Mouse (Mus musculus) ES-E14 (cell line): ENCODE measurements at regions not wholly inside any gene's neighbourhood (a gene's known extent, or its start where the extent isn't known, plus 50 kb on each side); places are given as distances from the start of the nearest gene placed in this dataset.
A peak's percentile ranks its signal among the peaks of the same experiment; 100 is the strongest.

Experiments used
- DNase-seq: peaks from one replicate; pipeline ENCODE4 v3.0.0-alpha.2; 2013; ENCODE audit warnings: low read depth, low spot score
- H3K27ac ChIP-seq: 2 replicates; pipeline ENCODE4 v1.5.1; 2012; ENCODE audit warnings: low read depth, mild to moderate bottlenecking, low read length, moderate library complexity, mixed read lengths; ENCODE audit not compliant: poor library complexity, insufficient read depth, severe bottlenecking
- H3K36me3 ChIP-seq: 2 replicates; pipeline ENCODE4 v1.6.1; 2012; ENCODE audit warnings: mild to moderate bottlenecking, low read length, moderate library complexity, mixed read lengths; ENCODE audit not compliant: control insufficient read depth, poor library complexity, insufficient read depth, severe bottlenecking
- H3K4me1 ChIP-seq, 2 experiments: fragments of 150-350 bp in 1 of 2; sonication (generic) in 1 of 2; 2 replicates each; pipeline ENCODE4 v1.6.1; 2012; ENCODE audit warnings: low read length in 2 of 2, mild to moderate bottlenecking in 1 of 2, mixed read lengths in 1 of 2; ENCODE audit not compliant: control insufficient read depth in 2 of 2, insufficient read depth in 2 of 2, poor library complexity in 1 of 2
- H3K4me3 ChIP-seq, 2 experiments: fragments of 150-350 bp in 1 of 2; sonication (generic) in 1 of 2; 2 replicates each; pipeline ENCODE4 v1.5.1; 2012; ENCODE audit warnings: low read length in 2 of 2, low read depth in 1 of 2, mild to moderate bottlenecking in 1 of 2, mixed read lengths in 1 of 2; ENCODE audit not compliant: insufficient read depth in 1 of 2, poor library complexity in 1 of 2, severe bottlenecking in 1 of 2
- H3K9ac ChIP-seq: 2 replicates; pipeline ENCODE4 v1.6.1; 2012; ENCODE audit warnings: low read depth, mild to moderate bottlenecking, low read length, mixed read lengths; ENCODE audit not compliant: poor library complexity, insufficient read depth, severe bottlenecking
- H3K9me3 ChIP-seq: fragments of 150-350 bp; sonication (generic); 2 replicates; pipeline ENCODE4 v1.6.1; 2012; ENCODE audit warnings: low read depth, mild to moderate bottlenecking, low read length; ENCODE audit not compliant: control insufficient read depth, insufficient read depth
- CHD2 ChIP-seq: IDR thresholded peaks from 2 replicates; pipeline ENCODE4 v1.6.1; 2014; ENCODE audit warnings: mild to moderate bottlenecking, low read depth, low read length, inconsistent platforms
- HCFC1 ChIP-seq: IDR thresholded peaks from 2 replicates; pipeline ENCODE4 v1.6.1; 2012; ENCODE audit warnings: low read length, inconsistent platforms, borderline replicate concordance; ENCODE audit not compliant: insufficient read depth
- MAFK ChIP-seq: IDR thresholded peaks from 2 replicates; pipeline ENCODE4 v1.6.1; 2014; ENCODE audit warnings: mild to moderate bottlenecking, low read depth, low read length, inconsistent platforms; ENCODE audit not compliant: insufficient read depth
- ZC3H11A ChIP-seq: IDR thresholded peaks from 2 replicates; pipeline ENCODE4 v1.6.1; 2012; ENCODE audit warnings: low read depth, mild to moderate bottlenecking, inconsistent platforms, low read length, borderline replicate concordance
- ZNF384 ChIP-seq: IDR thresholded peaks from 2 replicates; pipeline ENCODE4 v1.6.1; 2012; ENCODE audit warnings: low read depth, low read length, inconsistent platforms
- in situ Hi-C, 2 experiments: fragments of 600-800 bp; cut with MboI; formaldehyde crosslinking; loops; one replicate each; pipeline ENCODE4 v1.15.1; 2025; ENCODE audit warnings: low sequenced_read_pairs in 2 of 2, inconsistent platforms in 1 of 2; ENCODE audit not compliant: unreplicated experiment in 2 of 2

DNA sequence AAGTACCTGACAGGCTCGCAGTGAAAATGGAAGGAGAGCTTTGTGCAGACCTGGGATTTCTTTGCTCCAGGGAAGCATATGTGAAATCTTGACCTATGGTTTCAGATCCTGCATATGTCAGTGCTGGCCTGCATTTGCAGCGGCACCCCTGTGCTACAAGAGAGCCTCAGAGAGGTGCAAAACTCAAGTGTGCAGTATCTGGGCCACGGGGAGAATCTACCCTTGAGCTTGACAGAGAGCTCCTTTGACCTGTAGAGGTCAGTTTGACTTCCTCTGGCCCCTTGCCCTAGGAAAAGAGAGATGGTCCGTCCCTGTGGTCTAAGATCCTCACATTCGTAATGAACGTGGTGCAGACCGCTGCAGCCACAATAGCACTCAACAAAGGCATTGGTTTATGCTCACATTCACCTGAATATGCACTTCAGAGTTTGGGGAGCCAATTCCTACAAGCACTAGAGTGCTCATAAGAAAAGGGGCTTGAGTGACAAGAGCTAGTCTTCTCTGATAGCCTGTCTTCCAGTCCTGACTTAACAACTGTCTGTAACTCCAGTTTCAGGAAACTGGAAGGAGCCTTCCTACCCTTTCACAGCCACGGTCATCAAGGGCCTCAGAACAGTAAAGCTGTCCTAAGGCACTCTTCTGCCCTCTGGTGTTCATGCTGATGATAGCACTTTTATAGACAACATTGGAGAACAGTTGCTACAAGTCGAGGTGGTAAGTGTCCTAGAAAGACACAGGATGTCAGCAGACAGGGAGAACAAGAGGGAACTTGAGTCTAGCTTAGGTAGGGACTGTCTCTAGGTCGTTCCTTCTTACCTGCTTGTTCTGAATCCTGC is 200.0 kb upstream of the Apob start:
- no peaks in the 10 kb centered on the region for H3K4me1 ChIP-seq
- H3K4me3 ChIP-seq = no peak overlapping the region
- in situ Hi-C loops = no loop called here
- no peaks in the 10 kb centered on the region for H3K9me3 ChIP-seq
- H3K36me3 ChIP-seq = no peaks in the 10 kb centered on the region
- H3K27ac ChIP-seq = no peak overlapping the region
- H3K9ac ChIP-seq = no peak overlapping the region
- TF ChIP-seq ZC3H11A (peak; percentile 16; the same call in 1 of the 2 replicates), MAFK (peak; percentile 63), ZNF384 (no peak)
- DNase-seq = peak; percentile 74

DNA sequence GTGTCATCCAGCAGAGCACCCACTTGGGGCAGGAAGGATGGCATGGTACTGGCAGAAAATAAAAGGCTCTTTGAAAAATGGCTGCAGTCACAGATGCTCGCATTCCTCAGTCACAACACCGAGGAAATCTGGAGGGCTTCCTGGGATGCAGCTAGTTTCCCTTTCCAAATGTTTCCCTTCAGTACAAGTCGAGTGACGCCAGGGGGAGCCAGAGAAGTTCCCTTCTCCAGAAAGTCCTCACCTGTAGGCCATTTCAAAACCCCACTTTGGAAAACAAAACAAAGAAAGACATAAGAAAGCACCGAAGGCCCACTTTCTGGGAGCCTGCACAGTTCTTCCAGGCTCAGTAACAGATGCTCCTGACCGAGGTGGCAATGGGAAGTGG is 199.4 kb upstream of the Apob start:
- no peak overlapping the region for H3K27ac ChIP-seq
- peak; percentile 41 for DNase-seq
- no peaks in the 10 kb centered on the region for H3K9me3 ChIP-seq
- H3K9ac ChIP-seq = no peak overlapping the region
- H3K4me3 ChIP-seq = no peak overlapping the region
- H3K4me1 ChIP-seq = no peaks in the 10 kb centered on the region
- no peaks in the 10 kb centered on the region for H3K36me3 ChIP-seq
- TF ChIP-seq MAFK (no peak), ZC3H11A (no peak), CHD2 (no peak), ZNF384 (no peak), HCFC1 (no peak)
- in situ Hi-C loops = no loop called here

DNA sequence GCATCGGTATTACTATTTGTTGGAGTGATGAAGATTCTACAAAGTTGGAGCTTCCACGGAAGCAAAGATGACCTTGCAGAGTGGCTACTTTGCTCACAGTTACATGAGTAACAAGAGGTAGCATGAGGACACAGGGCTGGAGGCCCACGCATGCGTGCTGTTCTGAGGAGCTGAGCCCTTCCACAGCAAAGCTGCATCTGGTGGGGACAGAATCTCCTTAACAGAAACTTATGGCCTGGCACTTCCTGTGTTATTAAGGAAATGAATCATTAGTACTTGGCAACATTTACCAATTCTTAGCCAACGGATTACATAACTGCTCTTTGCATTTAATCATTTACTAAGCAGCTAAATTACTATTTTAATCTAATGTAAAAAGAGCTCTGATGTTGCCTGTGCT is 160.8 kb upstream of the Apob start:
- Histone ChIP-seq H3K4me3 (no peak overlapping the region), H3K36me3 (no peaks in the 10 kb centered on the region), H3K4me1 (no peaks in the 10 kb centered on the region), H3K9ac (no peak overlapping the region), H3K27ac (no peak overlapping the region), H3K9me3 (no peaks in the 10 kb centered on the region)
- in situ Hi-C loops = no loop called here
- no peak for TF ChIP-seq ZC3H11A
- TF ChIP-seq HCFC1 = no peak
- no peak for TF ChIP-seq ZNF384
- no peak for TF ChIP-seq MAFK
- TF ChIP-seq CHD2 = no peak
- DNase-seq = no peak

DNA sequence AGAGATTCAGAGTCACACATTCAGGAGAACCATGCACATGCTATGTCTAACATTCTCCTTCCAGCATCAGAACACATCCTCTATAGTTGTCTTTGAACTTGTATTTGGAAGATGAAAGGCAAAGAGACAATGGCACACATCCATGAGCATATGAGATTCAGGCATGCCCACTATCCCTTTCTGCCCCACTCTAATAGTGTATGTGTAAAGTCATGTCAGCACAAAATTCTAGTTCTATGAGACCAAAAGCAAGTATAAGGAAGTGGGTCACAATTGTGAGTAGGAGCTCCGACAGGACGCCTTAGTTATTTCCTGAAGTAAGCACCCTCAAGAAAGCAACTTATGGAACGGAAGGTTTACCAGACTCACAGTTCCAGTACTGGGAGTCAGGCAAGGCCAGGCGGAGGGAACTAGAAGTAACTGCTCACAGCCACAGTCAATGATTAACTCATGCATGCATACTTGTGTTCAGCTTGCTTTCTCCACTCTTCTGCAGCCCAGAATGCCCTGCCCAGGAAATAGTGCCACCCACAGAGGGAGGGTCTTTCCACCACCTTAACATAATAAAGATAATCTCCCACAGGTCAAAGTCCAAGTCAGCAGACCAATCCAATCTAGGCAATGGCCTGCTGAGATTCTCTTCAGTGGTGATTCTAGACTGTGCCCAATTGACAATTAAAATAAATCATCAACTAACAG is 157.3 kb upstream of the Apob start:
- in situ Hi-C loops = no loop called here
- Histone ChIP-seq H3K4me3 (no peak overlapping the region), H3K36me3 (no peaks in the 10 kb centered on the region), H3K9me3 (no peaks in the 10 kb centered on the region), H3K9ac (no peak overlapping the region), H3K27ac (no peak overlapping the region), H3K4me1 (no peaks in the 10 kb centered on the region)
- DNase-seq = peak; percentile 7
- TF ChIP-seq ZC3H11A (no peak), HCFC1 (no peak), CHD2 (no peak), MAFK (no peak), ZNF384 (no peak)
